Mouse (Mus musculus) left cerebral cortex, postnatal 10 days (tissue): Measurements from ENCODE around the gene Fam13a. TPM values are rescaled to one million over a fixed set of nuclear protein-coding genes. Genes with fewer than 3 reads are reported as not detected.

ENCODE experiments used
- DNase-seq, 2 experiments: peaks; one replicate each; pipeline ENCODE4 v3.0.0; 2021 to 2022; ENCODE audit warnings: low spot score in 2 of 2, mixed read lengths in 1 of 2; ENCODE audit errors: extremely low spot score in 1 of 2
- intact Hi-C: fragments of 180-260 bp; cut with DNase I; formaldehyde crosslinking; loops from one replicate; pipeline ENCODE4 v1.15.1; 2025
- total RNA-seq, 2 experiments: library from RNA; stranded (reverse); gene quantifications; 2 replicates each; pipeline ENCODE4 v1.2.3; 2021

Gene Fam13a
- 10 to 100 TPM; 12.3 to 12.7 TPM for total RNA-seq

DNA sequence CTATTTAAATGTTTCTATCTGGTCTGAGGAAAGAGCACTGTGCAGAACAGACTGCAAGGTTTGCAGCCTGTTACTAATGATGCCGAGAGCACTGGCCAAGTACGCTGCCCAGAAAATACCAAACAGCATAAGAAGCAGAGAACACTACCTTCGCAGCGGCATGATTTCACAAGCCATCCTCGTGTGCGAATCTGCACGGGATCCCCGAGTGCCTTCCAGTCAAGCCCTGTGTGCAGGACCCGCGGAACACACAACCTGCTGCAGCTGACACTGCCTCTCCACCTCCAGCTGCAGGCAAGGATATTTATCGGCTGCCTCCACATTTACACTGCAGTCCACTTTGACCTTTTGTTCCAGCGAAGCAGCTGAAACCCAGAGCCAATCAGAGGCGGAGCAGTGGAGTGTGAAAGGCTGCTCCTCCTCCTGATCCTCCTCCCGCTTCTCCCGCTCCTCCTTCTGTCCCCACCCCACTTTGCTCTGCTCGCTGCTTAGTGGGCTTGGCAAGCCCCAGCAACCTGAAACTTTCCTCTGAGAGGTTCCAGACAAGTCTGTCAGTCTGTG, at the start of gene Fam13a:
Gene Fam13a (minus strand): TSS at position 386 of the 561 bp plus-strand sequence.
- DNase-seq: peak; percentile 83 to 90
- intact Hi-C loops: no loop called here

DNA sequence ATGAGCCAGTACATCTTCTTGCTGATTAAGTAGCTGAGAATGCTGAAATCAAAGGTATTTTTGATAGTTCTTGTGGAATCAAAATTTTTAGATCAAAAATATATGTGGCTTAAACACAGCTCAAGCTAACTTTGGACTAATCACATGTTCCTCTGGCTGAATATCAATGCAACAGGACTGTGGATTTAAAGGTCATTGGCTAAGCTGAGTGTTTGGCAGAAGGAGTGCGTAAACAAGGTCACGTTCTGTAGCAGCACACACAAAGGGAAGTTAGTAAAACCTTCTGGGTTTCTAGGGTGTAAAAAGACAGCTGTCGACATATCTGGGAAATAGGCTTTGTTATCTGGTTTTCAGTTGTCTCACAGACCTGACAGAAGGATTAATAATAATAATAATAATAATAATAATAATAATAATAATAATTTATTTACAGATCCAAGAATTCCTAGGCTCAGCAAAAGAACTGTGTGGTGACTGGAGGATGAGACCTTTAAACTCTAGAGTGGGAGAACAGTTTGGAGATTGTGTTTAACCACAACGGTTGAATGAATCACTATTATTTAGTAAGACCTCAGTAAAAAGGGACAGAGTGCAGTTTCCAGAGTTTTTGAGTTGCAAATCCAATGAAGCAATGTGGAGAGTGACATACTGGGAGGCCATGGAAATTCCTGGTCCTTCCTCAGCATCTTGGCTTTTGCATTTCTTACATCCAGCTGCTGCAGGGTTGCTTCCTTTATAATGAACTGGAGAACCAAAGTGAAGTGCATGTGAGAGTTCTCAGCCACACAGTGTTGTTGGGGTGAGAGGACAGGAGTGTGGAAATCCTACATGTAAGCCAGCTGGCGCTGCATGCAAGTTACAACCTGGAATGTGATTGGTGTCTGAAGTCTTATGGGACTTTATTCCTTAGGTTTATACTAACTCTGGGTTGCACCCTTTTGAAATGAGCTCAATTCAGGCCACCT, 48.0 kb upstream of the Fam13a start:
- intact Hi-C loops: no loop called here
- no peak for DNase-seq

DNA sequence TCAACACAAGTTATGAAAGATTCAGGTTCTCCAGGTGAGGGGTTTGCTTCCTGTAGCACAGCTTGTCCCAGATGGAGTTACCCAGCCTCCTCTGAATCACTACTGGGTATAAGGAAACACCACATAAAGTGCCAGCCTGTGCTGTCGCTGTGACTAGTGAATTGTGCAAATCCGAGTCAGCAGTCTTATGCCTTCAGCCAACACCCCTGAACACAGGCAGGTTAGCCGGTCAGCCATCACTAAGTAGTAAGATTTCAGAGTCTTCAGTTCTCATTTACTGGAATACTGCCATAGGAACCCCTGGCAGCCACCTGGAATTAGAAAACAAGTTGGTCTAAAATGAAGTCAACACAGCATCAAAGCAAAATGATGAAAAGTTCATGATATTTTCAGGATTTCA, 47.3 kb upstream of the Fam13a start:
- intact Hi-C loops: no loop called here
- no peak for DNase-seq

DNA sequence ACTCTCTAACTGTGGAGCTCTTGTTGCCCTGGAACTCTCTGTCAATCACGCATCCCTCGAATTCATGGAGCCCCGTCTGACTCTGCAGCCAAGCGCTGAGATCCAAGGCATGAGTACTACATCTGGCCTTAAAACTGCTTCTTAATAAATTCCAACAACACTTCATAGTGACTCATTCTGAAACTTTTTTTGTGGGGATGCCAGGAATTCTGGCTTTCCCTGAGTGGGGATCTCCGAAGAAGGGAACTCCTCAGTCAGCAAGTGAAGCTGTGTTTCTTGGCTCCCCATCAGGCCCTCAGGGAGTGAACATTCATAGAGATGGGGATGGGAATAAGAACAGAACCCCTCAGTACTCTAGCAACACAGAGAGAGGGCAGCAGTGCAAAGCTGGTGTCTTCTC, 43.8 kb upstream of the Fam13a start:
- intact Hi-C loops: no loop called here

DNA sequence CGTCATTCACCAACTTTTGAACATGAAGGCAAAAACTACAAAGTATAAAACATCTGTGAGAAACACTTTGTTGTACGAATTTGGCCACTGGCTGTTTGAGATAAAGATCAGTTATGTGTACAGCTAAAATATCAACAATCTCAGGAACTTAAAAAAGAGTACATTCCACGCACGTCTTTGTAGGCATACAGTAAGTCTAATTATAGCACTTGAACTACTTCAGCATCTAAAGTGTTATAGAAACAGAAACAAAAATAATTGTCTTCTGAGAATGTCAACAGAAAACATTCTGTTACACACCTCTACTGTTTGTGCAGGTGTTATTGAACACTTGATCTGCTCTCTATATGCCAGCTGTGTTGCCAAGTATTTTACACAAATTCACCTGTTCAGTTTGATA, 40.1 kb upstream of the Fam13a start:
- no peak for DNase-seq
- intact Hi-C loops: no loop called here

More for the DNA sequence above, 43.8 kb upstream of the Fam13a start:
- DNase-seq: no peak

DNA sequence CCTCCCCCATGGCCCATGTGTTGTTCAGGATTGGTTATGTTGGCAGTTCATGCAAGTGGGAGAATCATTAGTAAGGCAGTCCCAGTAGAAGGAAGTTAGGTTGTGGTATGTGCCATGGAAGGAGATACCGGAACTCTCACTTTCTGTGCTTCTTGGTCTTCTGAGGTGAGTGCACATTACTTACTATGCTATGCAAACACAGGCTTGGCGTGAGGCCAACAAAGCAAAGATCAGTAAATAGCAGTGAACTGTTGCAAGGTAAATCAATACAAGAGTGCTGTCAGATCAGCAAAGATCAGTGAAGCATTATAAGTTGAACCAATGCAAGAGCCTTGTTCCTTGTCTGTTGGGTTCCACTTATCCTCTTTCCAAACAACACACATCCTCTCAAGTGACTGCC, 28.9 kb upstream of the Fam13a start:
- intact Hi-C loops: no loop called here
- DNase-seq: no peak

DNA sequence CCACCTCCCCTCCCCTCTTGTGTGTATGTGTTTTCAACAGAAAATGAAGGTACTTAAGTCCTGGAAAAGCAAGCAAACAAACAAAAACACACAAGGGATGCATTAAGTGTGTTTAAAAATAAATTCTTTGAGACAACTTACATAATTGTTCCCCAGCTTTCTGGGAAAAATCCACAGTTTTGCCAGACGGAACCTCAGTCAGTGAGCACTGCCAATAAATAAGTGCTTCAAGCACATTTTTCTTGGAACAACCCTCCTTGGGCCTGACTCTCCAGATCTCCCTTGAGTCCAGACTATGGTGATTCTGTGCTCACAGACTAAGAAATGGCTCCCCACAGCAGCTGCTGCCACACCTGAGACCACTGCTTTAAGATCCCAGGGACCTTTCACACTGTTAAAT, 15.4 kb upstream of the Fam13a start:
- DNase-seq: no peak

DNA sequence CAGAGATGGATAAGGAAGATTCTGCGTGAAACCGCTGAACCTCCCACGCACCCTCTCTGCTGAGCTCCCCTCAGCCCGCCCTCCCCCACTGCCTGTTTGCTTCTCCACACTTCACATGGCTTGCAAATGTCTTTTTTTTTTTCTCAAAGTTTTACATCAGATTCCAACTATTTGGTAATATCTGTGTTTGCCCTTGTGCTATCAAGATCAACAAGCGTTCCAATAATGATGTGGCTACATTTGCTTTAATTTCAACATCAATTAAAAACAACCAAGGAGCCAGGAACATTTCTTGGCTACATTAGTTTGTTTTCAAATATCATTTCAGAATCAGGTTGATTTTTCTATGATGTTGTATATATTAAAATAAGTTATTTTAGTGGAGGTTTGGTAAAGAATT, 8.4 kb upstream of the Fam13a start:
- intact Hi-C loops: no loop called here
- DNase-seq: no peak

More for the DNA sequence above, 15.4 kb upstream of the Fam13a start:
- intact Hi-C loops: no loop called here

DNA sequence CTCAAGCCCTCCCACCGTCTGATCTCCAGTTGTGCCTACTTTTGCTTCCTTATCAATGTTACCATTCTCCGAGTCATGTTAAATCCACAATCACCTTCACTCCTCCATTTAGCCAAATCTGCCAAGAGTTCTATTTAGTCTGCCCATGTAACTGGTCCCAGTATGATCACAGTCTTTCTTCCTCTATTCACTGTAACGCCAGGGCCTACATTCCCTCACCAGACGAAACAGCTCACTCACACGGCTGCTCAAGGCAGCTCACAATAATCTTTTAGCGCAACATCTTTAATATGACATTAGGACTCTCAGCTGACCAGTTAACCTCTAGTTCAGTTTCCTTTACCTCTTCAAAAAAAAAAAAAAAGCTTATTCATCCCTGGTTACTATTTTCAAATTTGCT, 7.2 kb upstream of the Fam13a start:
- DNase-seq: no peak
- intact Hi-C loops: no loop called here

DNA sequence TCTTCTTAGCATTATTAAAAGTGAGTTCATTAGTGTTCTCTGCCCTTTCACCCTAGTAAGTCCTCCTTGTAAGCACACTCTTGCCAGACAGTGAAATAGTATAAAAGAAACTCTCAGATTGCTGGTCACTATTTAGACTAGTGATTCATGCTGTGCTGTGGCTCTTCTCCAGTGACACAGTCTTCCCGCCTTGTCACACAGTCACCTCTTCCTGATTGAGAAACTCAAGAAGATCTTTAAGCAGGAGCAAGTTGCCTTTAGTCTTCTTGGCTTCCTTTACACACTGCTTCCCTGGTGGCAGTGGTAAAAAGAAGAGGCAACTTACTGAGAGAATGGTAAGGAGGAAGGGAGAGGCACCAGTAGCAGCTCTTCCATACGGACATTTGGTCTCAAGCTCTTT, 6.3 kb upstream of the Fam13a start:
- intact Hi-C loops: no loop called here
- DNase-seq: no peak

DNA sequence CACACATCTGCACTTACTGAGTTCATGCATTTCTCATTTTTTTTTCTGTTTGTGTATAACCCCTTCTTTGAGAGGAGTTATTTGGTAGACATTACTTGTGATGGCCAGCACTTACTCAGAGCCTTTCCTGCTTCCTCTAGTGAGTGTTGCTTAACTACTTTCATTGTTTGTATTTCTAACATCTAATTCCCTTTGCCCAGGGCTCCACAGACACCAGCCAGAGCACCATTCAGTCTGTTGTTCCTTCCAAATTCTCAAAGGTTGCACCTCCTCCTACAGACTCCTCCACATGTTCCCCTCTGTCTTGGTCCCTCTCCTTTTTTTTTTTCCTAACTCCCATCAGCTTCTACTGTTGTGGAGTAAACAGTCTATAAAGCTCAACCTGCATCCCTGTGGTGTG, 5.7 kb upstream of the Fam13a start:
- intact Hi-C loops: no loop called here
- no peak for DNase-seq

DNA sequence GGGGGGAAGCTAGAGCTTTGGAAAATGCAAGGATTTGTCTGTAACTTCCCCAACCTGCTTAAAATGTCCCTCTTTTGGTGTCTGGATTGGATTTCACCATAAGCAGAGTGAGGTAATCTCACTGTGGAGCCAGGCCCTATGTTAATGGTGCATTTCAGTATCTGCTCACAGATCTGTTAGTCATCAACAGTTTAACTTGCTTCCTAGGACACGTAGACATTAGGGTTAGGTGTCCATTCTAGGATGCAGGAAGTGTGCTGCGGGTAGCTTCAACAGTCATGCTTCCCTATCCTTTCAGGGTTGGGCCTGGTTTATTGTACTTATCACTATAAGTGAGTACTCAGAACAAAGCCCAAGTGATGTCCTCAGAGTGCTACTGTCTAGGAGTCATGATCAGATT, 4.5 kb upstream of the Fam13a start:
- intact Hi-C loops: no loop called here
- DNase-seq: no peak

DNA sequence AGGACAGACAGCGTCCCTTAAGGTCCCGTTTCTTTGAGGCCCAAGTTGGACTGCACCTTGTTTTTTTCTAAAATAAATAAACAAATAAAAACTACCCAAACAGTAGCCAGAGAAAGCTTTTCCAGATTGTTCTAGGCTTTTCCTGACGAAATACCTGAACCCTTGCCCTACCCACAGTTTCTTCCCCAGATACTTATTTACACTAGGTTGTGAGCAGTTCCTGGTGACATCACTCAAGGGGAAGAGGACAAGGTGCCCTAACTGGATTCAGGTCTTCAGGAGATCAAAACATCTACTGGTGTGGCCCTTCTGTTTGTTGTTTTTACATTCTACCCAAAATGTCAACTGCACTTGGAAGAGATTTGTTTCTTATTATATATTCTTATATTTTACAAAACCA, 457 bp upstream of the Fam13a start:
- intact Hi-C loops: no loop called here

DNA sequence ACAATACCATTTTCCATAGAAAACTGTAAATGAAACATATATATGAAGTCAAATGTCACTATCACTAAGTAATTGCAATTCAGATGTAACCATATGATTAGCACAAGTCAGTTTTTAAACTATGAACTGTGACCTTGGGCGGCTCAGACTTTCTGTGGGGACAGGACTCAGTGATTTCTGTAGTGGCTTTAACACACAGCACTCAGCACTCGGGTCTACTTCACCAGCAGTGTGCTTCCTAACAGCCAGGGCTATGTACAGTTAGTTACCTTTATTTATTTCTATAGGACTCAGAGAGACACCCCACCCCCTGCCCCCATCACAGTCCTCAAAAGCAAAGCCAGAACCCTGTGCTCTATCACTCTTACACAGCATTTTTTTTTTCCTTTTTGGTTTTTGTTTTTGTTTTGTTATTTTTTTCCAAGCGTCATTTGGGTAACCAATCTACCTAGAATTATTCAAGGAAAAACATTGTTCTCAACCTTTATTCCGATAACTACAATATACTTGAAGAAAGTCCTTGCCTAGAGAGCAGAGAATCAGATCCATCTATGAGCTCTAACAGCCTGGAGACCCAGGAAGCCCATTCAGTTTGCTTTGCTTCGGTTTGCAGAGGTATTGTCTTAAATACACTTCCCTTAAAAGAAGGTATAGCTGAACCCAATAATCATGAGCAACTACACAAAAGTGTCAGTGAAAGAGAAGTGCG, 740 bp downstream of the Fam13a start:
- intact Hi-C loops: no loop called here
- DNase-seq: no peak

More for the DNA sequence above, 457 bp upstream of the Fam13a start:
- no peak for DNase-seq

DNA sequence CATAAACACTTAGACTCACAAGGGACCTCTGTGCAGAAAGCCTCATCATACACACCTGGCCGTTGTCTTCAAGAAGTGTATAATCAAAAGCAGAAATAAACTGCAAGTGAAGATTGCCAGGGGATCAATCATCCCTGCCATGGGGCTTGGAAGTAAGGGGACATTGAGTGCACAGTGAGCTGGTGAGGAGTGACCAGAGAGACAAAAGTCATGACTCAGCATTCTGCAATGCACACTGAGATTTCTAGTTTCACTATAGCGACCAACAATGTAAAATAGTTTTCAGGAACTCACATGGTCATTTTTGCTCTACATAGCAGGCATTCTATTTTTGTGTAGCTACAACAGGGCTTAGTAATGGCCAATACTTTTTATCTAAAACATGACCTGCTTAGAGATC, 1.7 kb downstream of the Fam13a start:
- no peak for DNase-seq
- intact Hi-C loops: no loop called here

DNA sequence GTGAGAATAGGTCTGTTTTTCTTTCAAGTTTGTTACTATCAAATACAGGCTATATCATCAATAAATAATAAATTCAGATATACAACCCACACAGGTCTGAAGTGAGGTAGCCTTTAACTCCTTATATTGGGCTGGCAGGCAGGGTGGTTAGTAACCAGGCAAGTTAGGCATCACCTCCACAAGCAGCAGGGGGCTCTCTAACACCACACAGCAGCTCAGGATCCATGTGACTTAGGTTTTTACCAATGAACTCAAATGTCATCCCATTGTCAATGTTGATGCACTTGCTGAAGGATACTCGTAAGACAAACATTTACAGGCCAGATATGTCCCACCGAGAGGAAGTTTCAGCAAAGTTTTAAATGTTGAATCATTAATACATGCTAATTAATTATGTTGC, 4.0 kb downstream of the Fam13a start:
- intact Hi-C loops: loop anchor here (2.0 kb wide), 1 partner anchor 160 kb away; no protein-coding TSS in a partner anchor
- DNase-seq: no peak

DNA sequence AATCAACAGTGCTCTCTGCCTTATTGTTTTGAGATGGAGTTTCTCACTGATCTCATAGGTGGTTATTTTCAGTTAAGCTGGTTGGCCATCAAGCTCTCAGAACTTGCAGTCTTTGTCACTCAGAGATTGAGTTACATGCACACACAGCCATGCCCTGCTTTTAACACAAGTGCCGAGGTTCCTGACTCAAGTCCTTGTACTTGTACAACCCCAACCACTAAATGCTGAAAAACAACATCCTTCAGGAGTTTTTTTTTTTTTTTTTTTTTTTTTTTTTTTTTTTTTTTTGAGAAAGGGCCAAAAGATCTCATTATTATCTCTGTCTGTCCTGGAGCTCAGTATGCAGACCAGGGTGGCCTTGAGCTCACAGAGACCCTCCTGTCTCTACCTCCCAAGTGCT, 4.5 kb downstream of the Fam13a start:
- intact Hi-C loops: loop anchor here (2.0 kb wide), 1 partner anchor 161 kb away; no protein-coding TSS in a partner anchor
- no peak for DNase-seq

DNA sequence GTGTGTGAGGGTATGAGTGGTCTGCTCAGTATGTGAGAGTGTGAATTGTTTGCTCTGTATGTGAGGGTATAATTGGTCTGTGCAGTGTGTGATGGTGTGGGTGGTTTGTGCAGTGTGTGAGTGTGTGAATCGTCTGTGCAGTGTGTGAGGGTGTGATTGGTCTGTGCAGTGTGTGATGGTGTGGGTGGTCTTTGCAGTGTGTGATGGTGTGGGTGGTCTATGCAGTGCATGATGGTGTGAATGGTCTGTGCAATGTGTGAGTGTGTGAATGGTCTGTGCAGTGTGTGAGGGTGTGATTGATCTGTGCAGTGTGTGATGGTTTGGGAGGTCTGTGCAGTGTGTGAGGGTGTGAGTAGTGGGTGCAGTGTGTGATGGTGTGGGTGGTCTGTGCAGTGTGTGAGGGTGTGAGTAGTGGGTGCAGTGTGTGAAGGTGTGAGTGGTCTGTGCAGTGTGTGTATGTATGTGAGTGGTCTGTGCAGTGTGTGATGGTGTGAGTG, 8.0 kb downstream of the Fam13a start:
- no peak for DNase-seq
- intact Hi-C loops: no loop called here

DNA sequence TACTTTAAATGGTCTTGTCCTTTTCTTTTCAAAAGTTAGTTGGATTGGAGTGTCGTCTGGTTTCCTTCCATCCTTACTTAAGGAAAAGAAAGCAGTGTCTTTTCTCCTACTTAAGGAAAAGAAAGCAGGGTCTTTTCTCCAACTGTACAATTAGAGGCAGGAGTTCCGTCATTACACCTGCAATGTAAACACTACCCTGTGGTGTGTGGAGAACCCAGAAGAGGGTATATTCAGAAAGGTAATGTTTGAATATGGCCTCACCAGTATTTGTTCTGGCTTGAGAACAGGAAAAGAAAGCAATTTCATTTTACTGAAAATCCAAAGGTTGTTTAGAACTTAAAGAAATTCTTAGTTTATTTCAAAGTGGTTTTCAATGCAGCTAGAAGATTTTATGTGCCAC, 9.6 kb downstream of the Fam13a start:
- intact Hi-C loops: no loop called here

More for the DNA sequence above, 9.6 kb downstream of the Fam13a start:
- DNase-seq: no peak
